Mouse (Mus musculus) regulatory T cell (primary cell): ENCODE data around the gene Lyrm9.
"Not testable (repeated sequence)": the region's sequence is repeated elsewhere in the genome, so short reads cannot be mapped to it uniquely, and the experiment has no call there.

Experiments
- in situ Hi-C: fragments of 300-600 bp; cut with MboI, MseI; formaldehyde crosslinking; loops from one replicate; pipeline ENCODE4 v1.15.1; 2025; ENCODE audit warnings: high pct_unique_total_duplicates

Lyrm9 gene

DNA sequence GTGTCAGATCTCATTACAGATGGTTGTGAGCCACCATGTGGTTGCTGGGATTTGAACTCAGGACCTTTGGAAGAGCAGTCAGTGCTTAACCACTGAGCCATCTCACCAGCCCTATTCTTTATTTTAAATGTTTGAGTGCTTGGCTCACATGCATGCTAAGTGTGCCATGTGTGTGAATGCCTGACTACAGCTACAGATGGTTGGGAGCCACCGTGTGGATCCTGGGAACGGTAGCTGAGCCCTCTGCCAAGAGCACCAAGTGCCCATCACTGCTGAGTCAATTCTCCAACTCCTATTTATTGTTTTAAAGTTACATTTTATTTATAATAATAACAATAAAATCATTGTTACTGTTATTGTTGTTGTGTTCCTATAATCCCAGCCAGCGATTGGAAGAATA, 23.5 kb downstream of the Lyrm9 start:
- in situ Hi-C loops = no loop called here

DNA sequence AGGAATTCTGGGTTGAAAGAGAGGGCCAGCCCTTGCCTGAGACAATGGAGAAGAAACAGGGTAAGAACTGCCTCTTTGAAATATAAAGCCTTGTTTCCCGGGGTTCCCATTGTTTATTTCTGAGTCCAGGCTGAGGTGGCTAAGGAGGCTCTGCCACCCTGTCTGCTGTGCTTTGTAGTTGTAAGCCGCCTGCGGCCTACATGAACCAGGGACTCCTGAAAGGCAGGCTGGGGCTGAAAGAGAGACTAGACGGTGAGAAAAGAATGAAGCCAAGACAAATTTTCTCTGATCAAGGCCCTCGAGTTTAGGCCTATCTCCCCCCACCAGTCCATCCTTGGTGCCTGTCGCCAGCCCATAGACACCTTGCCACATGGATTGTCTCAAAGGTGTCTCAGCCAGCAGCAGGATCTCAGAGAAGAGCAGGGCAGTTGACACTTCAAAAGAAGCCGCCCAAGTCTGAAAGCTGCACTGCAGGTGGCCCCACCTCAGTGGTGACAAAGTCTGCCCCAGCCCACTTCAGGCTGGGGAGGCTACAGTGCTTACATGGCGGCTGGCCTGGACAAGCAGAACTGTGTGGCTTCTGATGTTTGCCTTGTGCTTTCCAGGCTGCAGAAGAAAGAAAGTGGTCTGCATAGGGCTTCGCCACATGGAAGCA, 25.0 kb downstream of the Lyrm9 start:
- in situ Hi-C loops = no loop called here

DNA sequence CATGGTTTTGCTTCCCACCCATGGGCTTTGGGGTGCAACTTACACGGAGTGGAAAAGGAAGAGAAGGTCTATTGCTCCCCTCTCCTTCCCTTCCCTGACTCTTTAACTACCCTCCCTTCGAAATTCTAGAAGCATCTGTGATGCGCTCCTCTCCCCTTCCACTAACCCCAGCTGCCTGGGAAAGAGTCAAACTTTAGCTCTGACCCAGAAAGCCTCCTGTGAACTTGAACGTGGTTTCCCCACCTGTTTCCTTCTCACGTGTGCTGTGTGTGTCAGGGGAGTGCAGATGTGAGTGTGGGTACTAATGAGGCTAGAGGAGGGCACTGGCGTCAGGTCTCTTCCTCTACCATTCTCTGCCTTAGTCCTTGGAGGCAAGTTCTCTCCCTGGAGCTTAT, 25.5 kb downstream of the Lyrm9 start:
- in situ Hi-C loops = no loop called here

DNA sequence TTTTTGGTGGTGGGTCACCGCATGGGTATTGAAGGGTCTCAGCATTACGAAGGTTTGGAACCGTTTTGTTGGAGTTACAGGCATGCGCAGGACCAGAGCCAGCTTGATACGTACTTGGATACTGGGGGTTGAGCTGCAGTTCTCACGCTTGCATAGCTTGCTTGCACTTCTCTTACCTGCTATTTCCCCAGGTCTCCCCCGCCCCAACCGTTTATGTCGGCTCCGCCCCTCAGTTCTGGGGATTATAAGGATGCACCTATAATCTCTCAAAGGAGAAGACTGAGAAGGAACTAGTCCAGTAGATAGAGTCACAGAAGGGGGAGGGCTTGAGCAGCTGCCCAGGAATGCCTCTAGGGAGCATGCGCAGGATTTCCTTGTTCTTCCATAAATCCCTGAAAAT, 26.1 kb downstream of the Lyrm9 start:
- in situ Hi-C loops = no loop called here

DNA sequence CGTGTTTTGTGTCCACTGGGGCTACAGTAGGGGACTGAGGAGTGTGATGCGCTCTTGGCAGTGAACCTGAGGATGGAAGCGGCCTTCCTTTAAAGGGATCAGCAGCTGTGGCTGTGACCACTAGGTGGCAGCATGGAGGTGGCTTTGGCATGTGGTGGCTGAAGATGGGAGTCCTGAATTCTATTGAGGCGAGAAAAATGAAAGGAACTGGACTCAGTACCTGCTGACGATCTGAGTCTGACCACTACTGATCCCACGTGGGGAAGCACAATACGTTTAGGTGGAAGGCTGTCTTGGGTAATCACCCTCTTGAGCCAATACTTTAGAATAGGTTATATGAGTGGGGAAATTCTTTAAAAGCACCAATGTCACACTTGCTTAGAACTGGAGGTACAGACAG, 29.9 kb downstream of the Lyrm9 start:
- in situ Hi-C loops = no loop called here

DNA sequence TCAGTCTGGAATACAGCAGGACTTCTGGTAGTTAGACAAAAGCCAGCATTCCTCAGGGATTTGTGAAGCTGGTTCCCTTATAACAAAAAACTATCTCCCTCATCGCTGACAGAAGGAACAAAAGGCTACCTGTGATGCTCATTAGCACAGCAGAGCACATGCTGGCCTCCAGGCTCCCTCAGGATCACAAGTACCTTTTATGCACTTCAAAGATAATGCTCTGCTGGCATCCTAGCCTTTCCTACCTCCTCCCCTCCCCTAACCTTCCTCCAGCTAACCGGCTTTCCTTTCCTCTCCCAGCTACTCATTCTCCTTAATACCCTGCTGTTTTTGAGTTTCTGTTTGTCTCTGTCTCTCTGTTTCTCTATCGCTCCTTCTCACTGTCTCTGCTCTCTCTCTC, 31.2 kb downstream of the Lyrm9 start:
- in situ Hi-C loops = no loop called here

DNA sequence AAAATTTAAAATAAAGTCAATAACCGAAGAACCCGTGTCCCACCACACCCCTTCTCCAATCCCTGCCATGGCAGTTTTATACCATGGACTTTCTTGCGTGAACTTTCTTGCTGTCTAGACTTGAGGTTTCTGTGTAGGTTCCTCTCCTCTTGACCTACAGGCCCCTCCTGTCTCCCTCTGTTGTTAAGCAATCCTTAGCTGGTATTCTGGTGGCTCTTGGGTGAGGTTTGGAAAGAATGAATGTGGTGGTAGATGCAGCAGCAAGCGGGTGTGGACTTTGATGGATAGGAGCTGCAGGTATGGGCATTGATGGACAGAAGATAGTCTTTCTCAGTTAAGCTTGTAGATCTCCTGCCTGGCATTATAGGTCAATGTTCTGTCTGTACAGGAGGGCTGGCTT, 37.5 kb downstream of the Lyrm9 start:
- in situ Hi-C loops = loop anchor here (5.0 kb wide), 1 partner anchor 33 kb away; no protein-coding TSS in a partner anchor

DNA sequence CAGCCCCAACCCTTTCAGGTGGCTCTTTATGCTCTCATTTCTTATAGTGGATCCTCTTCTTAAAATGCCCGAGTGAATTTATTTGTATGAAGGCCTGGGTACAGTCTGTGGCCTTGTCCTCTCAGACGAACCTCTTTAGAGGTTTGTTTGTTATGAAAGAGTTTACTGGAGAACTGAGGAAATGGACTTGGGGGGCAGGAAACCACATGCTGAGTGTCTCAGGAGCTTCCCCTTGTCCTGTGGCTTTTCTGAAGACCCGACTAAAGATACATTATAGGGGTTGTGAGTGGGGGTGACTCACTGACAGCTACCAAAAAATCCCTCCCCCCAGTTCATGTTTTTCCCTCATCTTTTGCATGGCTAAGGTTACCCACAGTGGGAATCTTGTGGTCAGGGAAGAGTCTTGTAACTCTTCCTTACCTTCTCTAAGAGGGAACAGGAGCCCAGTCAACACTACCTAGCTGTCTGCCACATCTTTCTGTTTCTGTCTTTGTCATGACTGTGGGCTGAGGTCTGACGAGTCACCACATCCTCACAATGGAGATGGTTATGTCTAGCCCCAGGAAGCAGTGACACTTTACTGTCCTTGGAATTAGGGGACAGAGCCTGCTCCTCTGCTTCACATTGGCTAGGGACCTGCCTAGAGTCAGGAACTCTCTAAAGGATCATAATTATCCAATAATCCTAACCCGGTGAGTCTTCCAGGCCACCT, 38.3 kb downstream of the Lyrm9 start:
- in situ Hi-C loops = loop anchor here (5.0 kb wide), 1 partner anchor 33 kb away; no protein-coding TSS in a partner anchor

DNA sequence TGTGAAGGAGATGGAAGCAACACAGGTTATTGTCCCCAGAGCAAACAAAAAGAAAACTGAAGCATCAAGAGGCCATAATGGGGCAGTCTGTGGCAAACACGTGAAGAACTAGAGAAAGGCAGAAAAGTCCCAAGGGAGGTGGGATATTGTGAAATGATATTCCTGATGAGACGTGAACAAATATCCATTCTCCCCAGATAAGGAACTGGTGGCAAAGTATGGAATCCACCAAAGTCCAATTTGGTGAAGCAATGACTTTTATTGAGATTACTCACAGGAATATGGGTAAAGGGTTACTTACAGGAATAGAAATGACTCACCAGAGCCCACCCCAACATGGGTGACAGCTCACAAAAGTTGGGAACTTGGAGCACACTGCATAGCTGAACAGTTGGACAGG, 38.9 kb downstream of the Lyrm9 start:
- in situ Hi-C loops = no loop called here

DNA sequence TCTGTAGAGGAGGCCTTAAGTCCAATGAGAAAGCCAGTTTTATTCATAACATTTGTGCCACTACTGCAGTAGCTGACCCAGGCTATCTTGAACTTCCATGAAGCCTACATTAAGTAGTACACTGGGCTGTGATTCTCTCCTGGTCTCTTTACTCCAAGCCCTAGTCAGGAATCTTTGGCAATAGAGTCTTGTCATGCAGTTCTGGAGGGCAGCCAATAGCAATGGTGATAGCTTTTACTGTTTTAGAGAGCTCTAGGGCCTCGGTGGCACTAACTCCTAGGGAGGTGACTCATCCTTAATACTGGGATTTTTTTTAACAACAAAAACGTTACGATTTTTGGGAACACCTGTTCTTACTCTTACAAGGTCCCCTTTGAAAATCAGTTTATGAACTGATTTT, 40.1 kb downstream of the Lyrm9 start:
- in situ Hi-C loops = no loop called here

DNA sequence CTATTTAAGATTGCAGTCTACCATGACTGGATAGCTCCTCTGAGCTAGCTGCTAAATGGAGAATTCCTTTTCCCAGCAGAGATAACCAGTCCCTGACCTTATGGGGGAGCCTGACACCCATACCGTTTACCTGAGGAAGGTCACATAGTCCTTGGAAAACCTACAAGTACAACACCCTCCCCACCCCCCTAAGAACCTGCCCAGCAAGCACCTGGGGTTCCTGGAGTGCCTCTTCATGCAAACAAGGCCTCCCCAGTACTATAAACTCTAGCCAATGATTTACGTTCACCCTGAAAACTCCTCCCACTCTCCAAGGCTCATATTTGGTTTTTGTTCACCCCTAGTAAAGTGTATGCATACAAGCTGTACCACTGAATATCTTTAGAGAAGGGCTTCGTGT, 41.3 kb downstream of the Lyrm9 start:
- in situ Hi-C loops = no loop called here

DNA sequence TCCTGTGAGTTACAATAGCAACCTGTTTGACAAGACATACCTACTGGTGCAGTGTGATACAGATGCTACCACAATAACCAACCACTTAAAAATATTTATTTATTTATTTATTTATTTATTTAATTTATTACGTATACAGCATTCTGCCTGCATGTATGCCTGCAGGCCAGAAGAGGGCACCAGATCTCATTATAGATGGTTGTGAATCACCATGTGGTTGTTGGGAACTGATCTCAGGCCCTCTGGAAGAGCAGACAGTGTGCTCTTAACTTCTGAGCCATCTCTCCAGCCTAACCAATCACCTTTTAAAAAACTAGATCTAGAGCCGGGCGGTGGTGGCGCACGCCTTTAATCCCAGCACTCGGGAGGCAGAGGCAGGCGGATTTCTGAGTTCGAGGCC, 42.8 kb downstream of the Lyrm9 start:
- in situ Hi-C loops = not testable (repeated sequence)

DNA sequence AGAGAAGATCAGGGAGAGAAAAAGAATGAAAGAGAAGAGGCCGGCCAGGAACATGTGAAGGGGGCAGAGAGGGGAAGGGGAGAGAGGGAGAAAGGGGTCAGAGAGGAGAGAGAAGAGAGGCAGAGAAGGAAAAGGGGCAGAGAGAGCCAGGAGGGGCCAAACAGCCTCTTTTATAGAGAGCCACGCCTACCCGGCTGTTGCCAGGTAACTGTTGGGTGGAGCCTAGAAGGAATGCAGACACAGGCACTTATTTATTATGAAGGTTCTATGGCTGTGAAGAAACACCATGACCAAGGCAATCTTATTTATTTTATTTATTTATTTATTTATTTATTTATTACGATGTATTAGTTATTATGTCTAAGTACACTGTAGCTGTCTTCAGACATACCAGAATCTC, 44.5 kb downstream of the Lyrm9 start:
- in situ Hi-C loops = no loop called here

DNA sequence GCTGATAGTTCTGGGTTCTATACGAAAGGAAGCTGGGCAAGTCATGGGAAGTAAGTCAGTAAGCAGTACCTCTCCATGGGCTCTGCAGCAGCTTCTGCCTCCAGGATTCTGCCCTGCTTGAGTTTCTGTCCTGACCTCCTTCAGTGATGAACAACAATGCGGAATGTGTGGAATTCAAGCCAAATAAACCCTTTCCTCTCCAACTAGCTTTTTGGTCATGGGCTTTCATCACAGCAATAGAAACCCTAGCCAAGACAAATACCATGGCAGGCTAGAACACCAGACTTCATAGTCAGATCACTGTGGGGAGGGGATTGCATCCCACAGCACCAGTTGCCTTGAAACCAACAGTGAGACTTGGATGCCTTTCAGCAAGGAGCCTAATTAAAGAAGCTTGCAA, 46.4 kb downstream of the Lyrm9 start:
- in situ Hi-C loops = no loop called here

DNA sequence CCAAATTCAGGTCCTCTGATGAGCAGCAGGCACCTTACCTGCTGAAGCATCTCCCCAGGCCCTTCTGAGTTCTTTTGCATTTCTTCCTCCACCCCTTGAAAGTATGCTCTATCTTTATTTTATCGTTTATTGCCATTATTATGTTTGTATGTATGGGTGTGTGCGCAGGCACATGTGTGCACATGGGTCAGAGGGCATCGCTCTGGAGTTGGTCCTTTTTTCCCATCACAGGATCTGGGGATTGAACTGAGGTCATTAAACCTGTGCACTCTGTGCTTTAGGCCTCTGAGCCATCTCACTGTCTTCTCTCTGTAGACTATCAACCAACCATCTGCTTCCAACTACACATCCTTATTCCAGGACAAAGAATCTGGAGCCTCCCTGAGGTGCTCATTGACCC, 53.3 kb downstream of the Lyrm9 start:
- in situ Hi-C loops = no loop called here

DNA sequence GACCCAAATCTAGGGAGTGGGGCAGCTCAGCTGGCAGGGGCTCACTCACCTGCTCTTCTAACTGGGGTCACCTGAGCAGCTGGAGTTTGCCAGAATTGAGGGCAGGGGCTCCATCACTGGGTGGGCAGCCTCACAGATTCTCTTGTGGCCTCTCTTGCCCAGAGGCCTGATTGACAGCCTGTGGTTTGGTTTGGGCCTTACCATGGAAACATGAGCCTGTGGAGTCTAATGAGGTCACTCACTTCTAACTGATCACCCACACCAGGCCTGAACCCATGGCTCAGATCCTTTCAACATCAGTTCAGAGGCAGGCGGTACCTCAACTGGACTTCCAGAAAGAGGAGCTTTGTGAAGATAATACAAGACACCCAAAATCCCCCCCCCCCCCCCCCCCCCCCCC, 60.3 kb downstream of the Lyrm9 start:
- in situ Hi-C loops = no loop called here

DNA sequence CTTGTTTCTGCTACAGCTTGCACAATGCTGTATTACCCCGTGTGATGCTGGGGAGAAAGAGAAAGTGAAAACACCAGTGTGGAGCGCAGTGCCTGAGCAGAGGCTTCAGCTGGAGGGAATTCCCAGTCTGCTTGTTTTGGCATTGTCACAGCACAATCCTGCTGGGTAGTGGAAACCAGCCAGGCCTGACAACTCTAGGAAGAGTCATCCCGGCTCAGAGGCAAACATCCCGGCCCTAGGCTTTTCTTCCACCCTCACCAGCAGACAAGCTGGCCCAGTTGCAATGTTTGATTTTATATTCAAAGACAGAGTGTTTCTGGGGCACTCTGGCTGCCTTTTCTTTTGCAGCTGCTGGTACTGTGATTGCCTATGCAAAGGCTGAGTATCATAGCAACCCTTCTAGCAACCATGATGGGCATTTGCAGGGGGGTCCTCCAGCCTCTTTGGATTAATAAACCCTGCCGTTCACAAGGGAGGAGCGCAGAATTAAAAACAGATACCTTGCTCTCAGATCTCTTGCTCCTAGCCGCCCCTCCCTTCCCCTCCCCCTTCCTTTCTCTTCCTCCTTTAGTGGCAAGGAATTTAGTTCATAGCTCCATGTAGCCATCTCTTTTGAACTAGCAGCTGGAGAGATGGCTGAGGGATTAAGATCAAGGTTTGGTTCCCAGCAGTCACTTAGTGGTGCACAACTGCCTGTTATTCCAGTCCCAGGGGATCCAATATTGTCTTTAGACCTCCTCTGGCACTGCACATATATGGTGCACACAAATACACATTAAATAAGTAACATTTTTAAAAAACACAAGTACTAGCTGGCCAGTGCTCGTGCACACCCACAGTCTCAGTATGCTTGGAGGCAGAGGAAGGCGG, 61.0 kb downstream of the Lyrm9 start:
- in situ Hi-C loops = no loop called here

DNA sequence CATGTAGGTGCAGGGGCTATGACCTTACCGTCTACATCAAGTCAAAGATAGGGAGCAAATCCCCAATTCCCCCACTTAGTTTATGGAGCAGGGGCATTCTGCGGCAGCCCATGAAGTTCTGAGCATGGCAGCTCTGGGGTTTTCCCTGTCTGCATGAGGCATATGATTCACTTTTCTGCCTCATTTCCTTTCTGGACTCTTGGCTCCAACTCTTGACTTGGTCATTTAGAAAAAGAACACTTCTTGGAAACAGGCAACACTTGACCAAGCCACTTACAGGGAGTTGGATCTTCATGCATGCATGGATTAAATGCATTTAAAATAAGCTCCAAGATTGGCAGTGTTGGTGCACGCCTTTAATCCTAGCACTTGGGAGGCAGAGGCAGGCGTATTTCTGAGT, 62.8 kb downstream of the Lyrm9 start:
- in situ Hi-C loops = no loop called here
